Mouse (Mus musculus) cortical plate, adult 2 months (tissue): ENCODE measurements around the gene Tcl1b5.

ENCODE experiments used
- CTCF ChIP-seq: fragments of 200-500 bp; IDR thresholded peaks from 2 replicates; pipeline ENCODE4 v1.5.1; 2011; ENCODE audit warnings: mild to moderate bottlenecking, control low read depth, low read length; ENCODE audit not compliant: insufficient read depth; ENCODE audit errors: extremely low read depth
- POLR2A ChIP-seq: fragments of 200-500 bp; IDR thresholded peaks from 2 replicates; pipeline ENCODE4 v1.6.1; 2011; ENCODE audit warnings: mild to moderate bottlenecking, low read length, control low read depth; ENCODE audit not compliant: insufficient read depth; ENCODE audit errors: extremely low read depth

- TF ChIP-seq CTCF (no peak), POLR2A (no peak)
These were observed 30.9 kb downstream of the Tcl1b5 start for GRCm38 (mm10) chr12:105207071-105207470.
